In the genomic region with DNA sequence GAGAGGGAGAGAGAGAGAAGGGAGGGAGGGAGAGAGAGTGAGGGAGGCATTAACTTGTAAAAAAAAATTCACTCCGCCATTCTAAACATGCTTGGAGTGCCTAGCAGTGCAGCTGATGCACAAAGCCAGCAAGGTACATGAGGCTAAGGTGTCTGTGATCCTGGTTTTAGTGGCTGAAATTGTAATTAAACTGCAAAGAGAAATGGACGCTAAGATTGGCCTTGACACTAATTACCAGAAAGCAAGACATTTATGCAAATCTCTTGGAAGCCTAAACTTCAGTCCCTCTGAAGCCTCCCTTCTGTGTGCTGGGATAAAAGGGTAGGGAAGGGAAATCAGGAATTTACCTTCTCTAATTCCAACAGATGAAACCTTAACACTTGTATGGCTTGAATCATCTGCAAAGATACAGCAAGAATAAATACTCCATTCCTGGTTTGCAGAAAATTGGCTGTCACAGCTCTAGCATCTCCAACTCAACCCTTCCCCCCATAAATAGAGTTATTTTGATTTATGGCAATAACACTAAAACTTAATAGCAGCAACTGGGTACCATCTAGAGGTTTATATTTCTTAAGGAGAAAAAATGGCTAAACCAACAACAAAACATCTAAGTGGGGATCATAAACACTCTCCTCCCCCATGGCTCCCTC, we compare ENCODE assay signal across 8 mouse cellular contexts. TPM values are rescaled to one million over a fixed set of nuclear protein-coding genes. Genes with fewer than 3 reads are reported as not detected.
DNase-seq lines count a peak whose midpoint lies in the region; ATAC-seq and TF ChIP-seq lines count a peak whose summit lies in the region.
"Had no signal": no experiment of that assay in that cellular context is flagged by ENCODE, and none has a peak within 500 bp of the region (broad histone marks: within the 10 kb centered on the region; RNA-seq: fewer than 3 reads in every experiment).

No protein-coding gene starts in this region.

- intact Hi-C loops in left cerebral cortex, postnatal 25 days (cut with DNase I), result no loop called here

- peak overlapping the region; percentile 86 for H3K9ac ChIP-seq in lung, embryonic 14.5 days
- H3K9ac ChIP-seq in forebrain, embryonic 15.5 days (replicated peaks), result no peak overlapping the region
- H3K9ac ChIP-seq in stomach, embryonic 15.5 days, result peak overlapping the region; percentile 6; the same call in 1 of the 2 replicates
- H3K9ac ChIP-seq: liver, embryonic 13.5 days had no signal

- no peak for TF ChIP-seq CTCF in lung, embryonic 14.5 days (IDR thresholded peaks at IDR 0.05; ENCODE audit: low read depth)

- H3K4me1 ChIP-seq in lung, embryonic 14.5 days (ENCODE audit: insufficient read depth), result no peaks in the 10 kb centered on the region
- H3K4me1 ChIP-seq in forebrain, embryonic 15.5 days, result peaks cover 50% of the 10 kb centered on the region
- peaks cover 79% of the 10 kb centered on the region for H3K4me1 ChIP-seq in limb, embryonic 10.5 days
- H3K4me1 ChIP-seq in stomach, embryonic 15.5 days, result peaks cover 6% of the 10 kb centered on the region

- peaks cover 70% of the 10 kb centered on the region for H3K36me3 ChIP-seq in lung, embryonic 14.5 days (ENCODE audit: insufficient read depth)
- no peaks in the 10 kb centered on the region for H3K36me3 ChIP-seq in forebrain, embryonic 15.5 days
- peaks cover 51% of the 10 kb centered on the region for H3K36me3 ChIP-seq in limb, embryonic 10.5 days
- H3K36me3 ChIP-seq in stomach, embryonic 15.5 days, result no peaks in the 10 kb centered on the region; the same call in 1 of the 2 replicates

- no peaks in the 10 kb centered on the region for H3K9me3 ChIP-seq in lung, embryonic 14.5 days (ENCODE audit: low read depth, low read length)
- H3K9me3 ChIP-seq in forebrain, embryonic 15.5 days, result no peaks in the 10 kb centered on the region
- H3K9me3 ChIP-seq in limb, embryonic 10.5 days (replicated peaks), result no peaks in the 10 kb centered on the region
- H3K9me3 ChIP-seq in stomach, embryonic 15.5 days, result no peaks in the 10 kb centered on the region
- H3K9me3 ChIP-seq: liver, embryonic 13.5 days had no signal

- 0 out of 2 replicates have a peak, but pooled peaks have one; percentile 4 for ATAC-seq in lung, embryonic 14.5 days (ENCODE audit: insufficient read depth)
- ATAC-seq in forebrain, embryonic 15.5 days (replicated peaks), result no peak
- no peak for ATAC-seq in stomach, embryonic 15.5 days (ENCODE audit: insufficient read depth, low FRiP score, low read depth)

- no peaks in the 10 kb centered on the region for H3K27me3 ChIP-seq in lung, embryonic 14.5 days (ENCODE audit: insufficient read depth, low read length)
- peaks cover 40% of the 10 kb centered on the region for H3K27me3 ChIP-seq in forebrain, embryonic 15.5 days
- peaks cover 64% of the 10 kb centered on the region for H3K27me3 ChIP-seq in limb, embryonic 10.5 days (ENCODE audit: low read depth, poor library complexity, severe bottlenecking)
- no peaks in the 10 kb centered on the region for H3K27me3 ChIP-seq in stomach, embryonic 15.5 days (replicated peaks)

- DNase-seq in lung, embryonic 14.5 days, result peak; percentile 65
- DNase-seq in lung, postnatal 36 days, result no peak
- no peak for DNase-seq in limb, embryonic 10.5 days (ENCODE audit: low spot score)
- no peak for DNase-seq in layer of hippocampus, postnatal 10 days (ENCODE audit: low spot score in 2 of 2)
- no peak for DNase-seq in left cerebral cortex, postnatal 25 days (ENCODE audit: low spot score in 2 of 2)
- DNase-seq: liver, embryonic 13.5 days had no signal

- peak overlapping the region; percentile 62 for H3K4me3 ChIP-seq in lung, embryonic 14.5 days (ENCODE audit: low read depth, low read length)
- H3K4me3 ChIP-seq in forebrain, embryonic 15.5 days, result 0 out of 2 replicates have a peak overlapping the region, but pooled peaks have one; percentile 78
- H3K4me3 ChIP-seq in limb, embryonic 10.5 days, result peak overlapping the region; percentile 72
- H3K4me3 ChIP-seq in stomach, embryonic 15.5 days (replicated peaks), result peak overlapping the region; percentile 73
- H3K4me3 ChIP-seq: liver, embryonic 13.5 days had no signal

- WGBS in lung, embryonic 14.5 days, result 21% methylated on average over 2 of the region's 2 CpGs
- 28% methylated on average over 2 of the region's 2 CpGs for WGBS in forebrain, embryonic 15.5 days
- WGBS in limb, embryonic 10.5 days, result 8% methylated on average over 2 of the region's 2 CpGs
- WGBS in stomach, embryonic 15.5 days, result 14% methylated on average over 2 of the region's 2 CpGs

- peak overlapping the region; percentile 62 for H3K4me2 ChIP-seq in lung, embryonic 14.5 days
- H3K4me2 ChIP-seq in forebrain, embryonic 15.5 days (replicated peaks), result no peak overlapping the region
- peak overlapping the region; percentile 69 for H3K4me2 ChIP-seq in stomach, embryonic 15.5 days

- H3K27ac ChIP-seq in lung, embryonic 14.5 days (ENCODE audit: low read depth), result peak overlapping the region; percentile 100
- no peak overlapping the region for H3K27ac ChIP-seq in forebrain, embryonic 15.5 days (replicated peaks)
- H3K27ac ChIP-seq in limb, embryonic 10.5 days, result peak overlapping the region; percentile 98
- peak overlapping the region; percentile 87 for H3K27ac ChIP-seq in stomach, embryonic 15.5 days

RNA-seq across cellular contexts. Expression of gene Meis1, which starts 6.2 kb away (rescaled TPM):
- 122 and 132 TPM in 2 replicates for polyA plus RNA-seq in lung, embryonic 14.5 days (2014; fragmentation: Nextera tagmentation; extraction: Ambion mirVana)
- polyA plus RNA-seq in forebrain, embryonic 15.5 days (2015; fragmentation: Nextera tagmentation; extraction: Ambion mirVana), result 29.4 and 29.7 TPM in 2 replicates
- polyA plus RNA-seq in limb, embryonic 10.5 days (2016; fragmentation: Nextera tagmentation; extraction: Ambion mirVana), result 109 and 119 TPM in 2 replicates
- 139 and 150 TPM in 2 replicates for polyA plus RNA-seq in stomach, embryonic 15.5 days (2015; fragmentation: Nextera tagmentation; extraction: Ambion mirVana)
- 1 to 10 TPM; 1.8 to 2.2 TPM for total RNA-seq in layer of hippocampus, postnatal 10 days (2021)
- total RNA-seq in left cerebral cortex, postnatal 25 days (2021), result 1 to 10 TPM; 5.0 to 5.8 TPM
